Mouse (Mus musculus) lung, postnatal 10 days (tissue): ENCODE results near the gene Cib2.
"Not testable (repeated sequence)": the region's sequence is repeated elsewhere in the genome, so short reads cannot be mapped to it uniquely, and the experiment has no call there.

Experiments used
- DNase-seq: peaks from one replicate; pipeline ENCODE4 v3.0.0; 2021

The Cib2 gene

GRCm38 (mm10) chr9:54559771-54560471, at the start of gene Cib2:
Gene Cib2, minus strand, starts transcription at chr9:54560218.
- DNase-seq = peak; percentile 88

GRCm38 (mm10) chr9:54604886-54605285, 44.9 kb upstream of the Cib2 start:
- peak; percentile 79 for DNase-seq

GRCm38 (mm10) chr9:54604131-54604654, 44.2 kb upstream of the Cib2 start:
- DNase-seq = no peak

- DNase-seq = no peak
These were observed 42.9 kb upstream of the Cib2 start for GRCm38 (mm10) chr9:54602916-54603315.

- no peak for DNase-seq
These were observed 42.4 kb upstream of the Cib2 start for GRCm38 (mm10) chr9:54602386-54602785.

- DNase-seq = no peak
These were observed 36.9 kb upstream of the Cib2 start for GRCm38 (mm10) chr9:54596752-54597465.

- DNase-seq = not testable (repeated sequence)
These were observed 33.6 kb upstream of the Cib2 start for GRCm38 (mm10) chr9:54593652-54594051.

- DNase-seq = no peak
These were observed 27.8 kb upstream of the Cib2 start for GRCm38 (mm10) chr9:54587863-54588262.

GRCm38 (mm10) chr9:54586199-54587061, 26.4 kb upstream of the Cib2 start, which contains the start of gene Idh3a:
Gene Idh3a, plus strand, starts transcription at chr9:54586334.
- peak; percentile 99 for DNase-seq

GRCm38 (mm10) chr9:54585839-54586198, 25.8 kb upstream of the Cib2 start:
- no peak for DNase-seq

GRCm38 (mm10) chr9:54584127-54584526, 24.1 kb upstream of the Cib2 start:
- not testable (repeated sequence) for DNase-seq

- no peak for DNase-seq
These were observed 23.7 kb upstream of the Cib2 start for GRCm38 (mm10) chr9:54583712-54584111.

GRCm38 (mm10) chr9:54571130-54571839, 11.3 kb upstream of the Cib2 start:
- DNase-seq = no peak

GRCm38 (mm10) chr9:54568732-54569131, 8.7 kb upstream of the Cib2 start:
- no peak for DNase-seq

GRCm38 (mm10) chr9:54566958-54567357, 6.9 kb upstream of the Cib2 start:
- peak; percentile 23 for DNase-seq

GRCm38 (mm10) chr9:54560831-54561601, 998 bp upstream of the Cib2 start:
- DNase-seq = no peak

GRCm38 (mm10) chr9:54558731-54559130, 1.3 kb downstream of the Cib2 start:
- no peak for DNase-seq

- DNase-seq = no peak
These were observed 5.0 kb downstream of the Cib2 start for GRCm38 (mm10) chr9:54555044-54555443.

- DNase-seq = peak; percentile 35
These were observed 7.6 kb downstream of the Cib2 start for GRCm38 (mm10) chr9:54552409-54552808.

- DNase-seq = no peak
These were observed 10.6 kb downstream of the Cib2 start for GRCm38 (mm10) chr9:54549433-54549832.

GRCm38 (mm10) chr9:54547536-54547935, 12.5 kb downstream of the Cib2 start:
- DNase-seq = peak; percentile 64

- no peak for DNase-seq
These were observed 15.1 kb downstream of the Cib2 start for GRCm38 (mm10) chr9:54544954-54545315.
